Mouse (Mus musculus): ENCODE data around the gene Chic2.

DNA sequence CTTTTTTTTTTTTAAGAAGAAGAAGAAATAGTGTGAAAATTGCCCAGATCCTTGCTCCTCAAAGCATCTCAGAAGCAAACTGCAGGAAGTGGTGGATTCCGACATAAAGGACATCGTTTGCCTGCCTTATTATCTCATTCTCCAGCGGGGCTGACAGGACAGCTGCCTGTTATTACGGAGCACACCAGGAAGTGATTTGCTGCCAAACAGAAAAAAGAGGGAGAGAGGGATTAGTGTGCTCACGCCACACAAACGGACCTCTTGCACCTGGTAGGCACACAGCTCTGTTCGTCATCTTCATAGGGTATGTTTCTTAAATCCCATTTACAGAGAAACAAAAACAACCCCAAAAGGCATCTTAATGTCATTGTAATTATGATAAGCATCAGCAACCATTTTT, 64.4 kb downstream of the Chic2 start:
- TF ChIP-seq CTCF (IDR thresholded peaks at IDR 0.05; ENCODE audit: borderline replicate concordance, insufficient read depth, low read depth, low read length) (no peak), POLR2A (IDR thresholded peaks at IDR 0.05; ENCODE audit: borderline replicate concordance, insufficient read depth, low read length) (no peak)
